Mouse (Mus musculus) G1E (cell line): ENCODE measurements around the gene Myo1g. TPM values are rescaled to one million over a fixed set of nuclear protein-coding genes. Genes with fewer than 3 reads are reported as not detected.

Experiments
- ATAC-seq: 2 replicates; pipeline ENCODE4 v1.8.0; 2016; ENCODE audit warnings: mild to moderate bottlenecking; ENCODE audit not compliant: insufficient number of reproducible peaks, poor library complexity, low FRiP score, severe bottlenecking; ENCODE audit errors: extremely low read depth
- DNase-seq: peaks from one replicate; pipeline ENCODE4 v3.0.0; 2012; ENCODE audit warnings: low spot score
- H3K27me3 ChIP-seq: 2 replicates; pipeline ENCODE4 v1.6.1; 2012; ENCODE audit warnings: mild to moderate bottlenecking, low read length, inconsistent platforms; ENCODE audit not compliant: insufficient read depth
- H3K36me3 ChIP-seq: replicated peaks from 2 replicates; pipeline ENCODE3; 2012; ENCODE audit warnings: mild to moderate bottlenecking, inconsistent platforms
- H3K4me1 ChIP-seq: 2 replicates; pipeline ENCODE4 v1.6.1; 2012; ENCODE audit warnings: low read depth, low read length, inconsistent platforms, mixed read lengths; ENCODE audit not compliant: insufficient read depth
- H3K4me3 ChIP-seq: 2 replicates; pipeline ENCODE4 v1.5.1; 2012; ENCODE audit warnings: low read depth, mild to moderate bottlenecking, inconsistent platforms, low read length, moderate library complexity, mixed read lengths
- H3K9me3 ChIP-seq: replicated peaks from 2 replicates; pipeline ENCODE4 v1.6.1; 2012; ENCODE audit warnings: inconsistent platforms
- CTCF ChIP-seq: IDR thresholded peaks from 2 replicates; pipeline ENCODE4 v1.5.1; 2012; ENCODE audit warnings: low read depth, low read length, inconsistent platforms, mixed read lengths
- GATA1 ChIP-seq: IDR thresholded peaks from 2 replicates; pipeline ENCODE4 v1.6.1; 2012; ENCODE audit warnings: borderline replicate concordance, low read length, inconsistent platforms, mixed read lengths
- GATA2 ChIP-seq: IDR thresholded peaks from 2 replicates; pipeline ENCODE4 v1.6.1; 2012; ENCODE audit warnings: low read depth, low read length, inconsistent platforms, borderline replicate concordance
- POLR2AphosphoS5 ChIP-seq: IDR thresholded peaks from 2 replicates; pipeline ENCODE4 v1.6.1; 2012; ENCODE audit warnings: low read depth, low read length, inconsistent platforms; ENCODE audit not compliant: insufficient replicate concordance
- TAL1 ChIP-seq: conservative IDR thresholded peaks from 2 replicates; pipeline ENCODE4 v1.6.1; 2012; ENCODE audit warnings: low read depth, low read length, inconsistent platforms, mixed read lengths
- polyA plus RNA-seq: library from polyadenylated mRNA; stranded (reverse); fragments of >175 nt; gene quantifications from 2 replicates; pipeline ENCODE4 v1.2.3, GENCODE M21; 2012
- total RNA-seq, 2 experiments: library from RNA; stranded (forward) in 1 of 2; stranded (reverse) in 1 of 2; fragments of 200-1000 nt in 1 of 2; fragments of >200 nt in 1 of 2; fragmentation: Nextera tagmentation in 1 of 2; gene quantifications; 2 replicates each; pipeline ENCODE4 v1.2.3; 2014 to 2017

Myo1g gene
- total and polyA plus RNA-seq, 3 experiments: 56.5 to 78.8 (median 69.2) TPM

- no peaks in the 10 kb centered on the region for H3K9me3 ChIP-seq
- no peaks in the 10 kb centered on the region for H3K27me3 ChIP-seq
- H3K4me3 ChIP-seq: peak overlapping the region; percentile 35; the same call in 1 of the 2 replicates
- peaks cover 41% of the 10 kb centered on the region for H3K4me1 ChIP-seq
- TF ChIP-seq POLR2AphosphoS5 (no peak), CTCF (no peak), GATA2 (no peak), TAL1 (no peak), GATA1 (no peak)
- DNase-seq (no peak), ATAC-seq (no peak)
- H3K36me3 ChIP-seq: peaks cover 59% of the 10 kb centered on the region
Observed at GRCm38 (mm10) chr11:6471493-6471892, 49.3 kb downstream of the Myo1g start.

GRCm38 (mm10) chr11:6471054-6471453 is 49.7 kb downstream of the Myo1g start:
- Histone ChIP-seq H3K36me3 (peaks cover 64% of the 10 kb centered on the region), H3K4me3 (peak overlapping the region; percentile 49; the same call in 1 of the 2 replicates), H3K9me3 (no peaks in the 10 kb centered on the region), H3K4me1 (peaks cover 45% of the 10 kb centered on the region), H3K27me3 (no peaks in the 10 kb centered on the region)
- no peak for TF ChIP-seq GATA2
- TF ChIP-seq TAL1: no peak
- no peak for TF ChIP-seq CTCF
- TF ChIP-seq GATA1: no peak
- no peak for TF ChIP-seq POLR2AphosphoS5
- ATAC-seq: no peak
- no peak for DNase-seq

GRCm38 (mm10) chr11:6468541-6468940 is 52.2 kb downstream of the Myo1g start:
- TF ChIP-seq CTCF: no peak
- no peak for TF ChIP-seq POLR2AphosphoS5
- no peak for TF ChIP-seq TAL1
- no peak for TF ChIP-seq GATA2
- no peak for TF ChIP-seq GATA1
- peaks cover 42% of the 10 kb centered on the region for H3K4me1 ChIP-seq
- no peak overlapping the region for H3K4me3 ChIP-seq
- H3K36me3 ChIP-seq: peaks cover 56% of the 10 kb centered on the region
- H3K9me3 ChIP-seq: no peaks in the 10 kb centered on the region
- no peak for ATAC-seq
- DNase-seq: no peak
- no peaks in the 10 kb centered on the region for H3K27me3 ChIP-seq

- Histone ChIP-seq H3K9me3 (no peaks in the 10 kb centered on the region), H3K27me3 (no peaks in the 10 kb centered on the region; the same call in 1 of the 2 replicates), H3K4me1 (peaks cover 24% of the 10 kb centered on the region), H3K4me3 (no peak overlapping the region), H3K36me3 (peaks cover 36% of the 10 kb centered on the region)
- no peak for ATAC-seq
- no peak for DNase-seq
- TF ChIP-seq POLR2AphosphoS5 (no peak), TAL1 (no peak), GATA1 (no peak), CTCF (no peak), GATA2 (no peak)
Observed at GRCm38 (mm10) chr11:6465122-6465521, 55.6 kb downstream of the Myo1g start.

GRCm38 (mm10) chr11:6463159-6463837 is 57.5 kb downstream of the Myo1g start:
- DNase-seq (no peak), ATAC-seq (no peak)
- H3K4me1 ChIP-seq: peaks cover 13% of the 10 kb centered on the region
- H3K36me3 ChIP-seq: peaks cover 25% of the 10 kb centered on the region
- no peak overlapping the region for H3K4me3 ChIP-seq
- H3K27me3 ChIP-seq: no peaks in the 10 kb centered on the region; the same call in 1 of the 2 replicates
- H3K9me3 ChIP-seq: 0 out of 2 replicates have a peak, but pooled peaks cover 3% of the 10 kb centered on the region
- TF ChIP-seq GATA1: no peak
- TF ChIP-seq CTCF: no peak

Other genes with a start within 250 kb of the Myo1g start
- 39.7 and 45.1 TPM in 2 replicates for gene Tmed4, start 246.1 kb downstream of the Myo1g start, total RNA-seq (2014; fragmentation: Nextera tagmentation)
- 34.7 and 36.1 TPM in 2 replicates for gene Tmed4, start 246.1 kb downstream of the Myo1g start, total RNA-seq (2017)
- 33.2 and 38.1 TPM in 2 replicates for gene Tmed4, start 246.1 kb downstream of the Myo1g start, polyA plus RNA-seq
- 97.5 and 108 TPM in 2 replicates for gene Ogdh, start 229.3 kb downstream of the Myo1g start, total RNA-seq (2014; fragmentation: Nextera tagmentation)
- gene Ogdh, start 229.3 kb downstream of the Myo1g start, total RNA-seq (2017): 57.7 and 65.5 TPM in 2 replicates
- 33.1 and 49.5 TPM in 2 replicates for gene Ogdh, start 229.3 kb downstream of the Myo1g start, polyA plus RNA-seq
- gene Zmiz2, start 131.9 kb downstream of the Myo1g start, total RNA-seq (2014; fragmentation: Nextera tagmentation): 63.4 and 75.4 TPM in 2 replicates
- gene Zmiz2, start 131.9 kb downstream of the Myo1g start, total RNA-seq (2017): 6.0 and 7.1 TPM in 2 replicates
- 245 and 292 TPM in 2 replicates for gene Zmiz2, start 131.9 kb downstream of the Myo1g start, polyA plus RNA-seq
- 1,642 and 2,027 TPM in 2 replicates for gene Ppia, start 105.5 kb downstream of the Myo1g start, total RNA-seq (2014; fragmentation: Nextera tagmentation)
- 3,073 and 3,673 TPM in 2 replicates for gene Ppia, start 105.5 kb downstream of the Myo1g start, total RNA-seq (2017)
- gene Ppia, start 105.5 kb downstream of the Myo1g start, polyA plus RNA-seq: 182 and 196 TPM in 2 replicates
- 53.2 and 62.9 TPM in 2 replicates for gene H2afv, start 76.5 kb downstream of the Myo1g start, total RNA-seq (2014; fragmentation: Nextera tagmentation)
- gene H2afv, start 76.5 kb downstream of the Myo1g start, total RNA-seq (2017): 77.3 and 92.1 TPM in 2 replicates
- gene H2afv, start 76.5 kb downstream of the Myo1g start, polyA plus RNA-seq: 68.1 and 97.5 TPM in 2 replicates
- 38.2 and 43.9 TPM in 2 replicates for gene Purb, start 45.0 kb downstream of the Myo1g start, total RNA-seq (2014; fragmentation: Nextera tagmentation)
- 32.0 and 34.5 TPM in 2 replicates for gene Purb, start 45.0 kb downstream of the Myo1g start, total RNA-seq (2017)
- gene Purb, start 45.0 kb downstream of the Myo1g start, polyA plus RNA-seq: 7.8 and 8.9 TPM in 2 replicates
- gene Ccm2, start 25.9 kb upstream of the Myo1g start, total RNA-seq (2014; fragmentation: Nextera tagmentation): 16.8 and 22.5 TPM in 2 replicates
- 32.1 and 43.5 TPM in 2 replicates for gene Ccm2, start 25.9 kb upstream of the Myo1g start, total RNA-seq (2017)
- gene Ccm2, start 25.9 kb upstream of the Myo1g start, polyA plus RNA-seq: 34.9 and 37.3 TPM in 2 replicates
- gene Nacad, start 85.1 kb upstream of the Myo1g start, total RNA-seq (2014; fragmentation: Nextera tagmentation): not detected in 2 replicates
- gene Nacad, start 85.1 kb upstream of the Myo1g start, total RNA-seq (2017): under 0.01 and 0.05 TPM in 2 replicates
- not detected in 2 replicates for gene Nacad, start 85.1 kb upstream of the Myo1g start, polyA plus RNA-seq
- 71.1 and 72.1 TPM in 2 replicates for gene Tbrg4, start 105.1 kb upstream of the Myo1g start, total RNA-seq (2014; fragmentation: Nextera tagmentation)
- gene Tbrg4, start 105.1 kb upstream of the Myo1g start, total RNA-seq (2017): 30.0 and 33.7 TPM in 2 replicates
- gene Tbrg4, start 105.1 kb upstream of the Myo1g start, polyA plus RNA-seq: 211 and 218 TPM in 2 replicates
- not detected in 2 replicates for gene Wap, start 117.7 kb upstream of the Myo1g start, total RNA-seq (2014; fragmentation: Nextera tagmentation)
- gene Wap, start 117.7 kb upstream of the Myo1g start, total RNA-seq (2017): not detected in 2 replicates
- gene Wap, start 117.7 kb upstream of the Myo1g start, polyA plus RNA-seq: not detected in 2 replicates
- gene Ramp3, start 137.6 kb upstream of the Myo1g start, total RNA-seq (2014; fragmentation: Nextera tagmentation): not detected in 2 replicates
- not detected in 2 replicates for gene Ramp3, start 137.6 kb upstream of the Myo1g start, total RNA-seq (2017)
- gene Ramp3, start 137.6 kb upstream of the Myo1g start, polyA plus RNA-seq: not detected in 2 replicates